Mouse (Mus musculus): ENCODE results near the gene March9. TPM values are rescaled to one million over a fixed set of nuclear protein-coding genes. Genes with fewer than 3 reads are reported as not detected.

The March9 gene
- polyA plus RNA-seq, 1 experiment from 2014 or later = 2.2 TPM

DNA sequence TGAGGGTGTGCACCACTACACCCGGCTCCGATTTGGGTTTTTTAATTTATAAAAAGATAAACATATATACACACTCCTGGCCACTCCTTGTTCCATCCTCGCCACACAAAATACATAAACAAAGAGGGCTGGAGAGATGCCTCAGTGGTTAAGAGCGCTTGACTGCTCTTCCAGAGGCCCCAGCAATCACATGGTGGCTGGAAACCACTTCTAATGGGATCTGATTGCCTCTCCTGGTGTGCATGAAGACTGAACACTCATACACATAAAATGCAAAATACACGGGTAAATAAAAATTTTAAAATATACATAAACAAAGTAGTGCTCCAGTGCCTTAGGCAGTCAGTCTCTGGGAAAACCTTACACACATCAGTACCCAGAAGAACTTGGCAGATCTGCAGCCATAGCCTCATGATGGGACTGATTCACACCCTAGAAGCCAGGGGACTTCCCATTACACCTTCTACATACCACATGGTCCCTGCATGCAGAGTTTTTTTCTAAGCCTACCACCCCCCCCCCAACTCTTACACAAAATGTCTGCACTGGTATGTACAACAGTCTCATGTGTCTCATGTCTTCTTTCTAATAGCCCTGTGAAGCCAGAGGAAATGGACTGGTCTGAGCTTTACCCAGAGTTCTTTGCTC lies 17.4 kb downstream of the March9 start:
- Histone ChIP-seq H3K4me1 (peaks cover 9% of the 10 kb centered on the region; the same call in 1 of the 2 replicates), H3K4me2 (replicated peaks) (peak overlapping the region; percentile 97), H3K27ac (no peak overlapping the region), H3K4me3 (peak overlapping the region; percentile 83), H3K27me3 (peaks cover 16% of the 10 kb centered on the region), H3K36me3 (peaks cover 10% of the 10 kb centered on the region), H3K9me3 (no peaks in the 10 kb centered on the region), H3K9ac (peak overlapping the region; percentile 68)
- 16% methylated on average over 5 of the region's 5 CpGs for WGBS
- no peak for ATAC-seq (ENCODE audit: insufficient number of reproducible peaks, insufficient read depth, low FRiP score, low TSS enrichment)

DNA sequence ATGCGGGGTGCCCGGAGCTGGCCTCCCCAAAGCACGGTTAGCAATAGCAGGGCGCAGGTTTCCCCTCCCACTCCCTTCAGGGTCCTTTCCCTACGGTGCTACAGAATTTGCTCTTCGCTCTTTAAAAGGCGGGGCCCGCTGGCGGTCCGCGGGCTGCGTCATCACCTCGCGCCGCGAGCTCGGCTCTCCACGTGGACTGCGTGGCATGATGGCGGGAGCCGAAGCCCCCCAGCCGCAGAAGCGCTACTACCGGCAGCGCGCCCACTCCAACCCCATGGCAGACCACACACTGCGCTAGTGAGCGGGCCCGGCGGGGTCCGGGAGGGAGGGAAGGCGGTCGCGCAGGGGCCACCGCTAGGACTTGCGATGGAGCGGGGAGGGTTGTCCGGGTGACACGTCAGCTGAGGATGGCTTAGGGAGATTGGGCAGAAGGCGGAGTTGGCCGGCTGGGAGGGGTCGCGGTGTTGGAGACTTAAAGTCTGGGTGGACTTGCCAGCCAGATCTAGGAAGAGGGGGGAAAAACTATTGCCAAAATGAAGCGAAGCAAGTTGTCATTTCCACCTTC lies 18.1 kb downstream of the March9 start:
- under 1% methylated on average over 44 of the region's 44 CpGs for WGBS
- Histone ChIP-seq H3K4me3 (peak overlapping the region; percentile 83), H3K36me3 (peaks cover 10% of the 10 kb centered on the region), H3K9ac (peak overlapping the region; percentile 68), H3K9me3 (no peaks in the 10 kb centered on the region), H3K4me2 (replicated peaks) (peak overlapping the region; percentile 97), H3K27me3 (peaks cover 10% of the 10 kb centered on the region; the same call in 1 of the 2 replicates), H3K27ac (peak overlapping the region; percentile 80; the same call in 1 of the 2 replicates), H3K4me1 (peaks cover 9% of the 10 kb centered on the region; the same call in 1 of the 2 replicates)
- peak; percentile 79 for ATAC-seq (ENCODE audit: insufficient number of reproducible peaks, insufficient read depth, low FRiP score, low TSS enrichment)

DNA sequence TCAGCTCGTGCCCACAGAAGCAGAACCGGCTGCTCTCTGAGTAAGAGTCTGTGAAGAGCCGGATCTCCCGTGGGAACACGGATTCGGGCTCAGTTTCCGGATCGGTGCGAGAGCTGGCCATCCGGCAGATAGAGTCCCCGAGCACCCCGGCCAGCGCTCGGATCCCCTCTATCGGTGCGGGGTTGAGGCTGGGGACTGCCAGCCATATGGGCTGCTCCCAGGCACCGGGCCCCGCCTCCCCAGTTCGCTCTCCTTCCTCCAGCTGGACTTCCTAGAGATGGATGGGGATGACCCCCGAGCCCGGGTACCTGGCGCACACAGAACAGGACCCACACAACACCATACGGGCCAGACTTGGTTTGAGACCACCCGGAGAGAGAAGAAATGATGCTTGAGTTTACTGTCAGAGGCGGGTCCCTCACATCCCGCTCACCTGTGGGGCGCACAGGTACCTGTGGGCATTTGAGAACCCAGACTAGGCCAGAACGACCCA lies 18.7 kb downstream of the March9 start, which contains the start of the genes Mettl1 and Eef1akmt3:
Mettl1 (plus strand) TSS at position 141 of the 493 bp plus-strand sequence.
Eef1akmt3 (minus strand) TSS at position 240 of the 493 bp plus-strand sequence.
- under 1% methylated on average over 28 of the region's 28 CpGs for WGBS
- peaks cover 10% of the 10 kb centered on the region; the same call in 1 of the 2 replicates for H3K27me3 ChIP-seq
- no peaks in the 10 kb centered on the region for H3K9me3 ChIP-seq
- peak within 1 kb of the TSS; percentile 68 for H3K9ac ChIP-seq
- ATAC-seq (ENCODE audit: insufficient number of reproducible peaks, insufficient read depth, low FRiP score, low TSS enrichment) = peak; percentile 61
- H3K27ac ChIP-seq = peak within 1 kb of the TSS; percentile 80; the same call in 1 of the 2 replicates
- H3K4me1 ChIP-seq = peaks cover 9% of the 10 kb centered on the region; the same call in 1 of the 2 replicates
- H3K4me2 ChIP-seq (replicated peaks) = peak within 1 kb of the TSS; percentile 97
- peaks cover 10% of the 10 kb centered on the region for H3K36me3 ChIP-seq
- peak within 1 kb of the TSS; percentile 83 for H3K4me3 ChIP-seq

DNA sequence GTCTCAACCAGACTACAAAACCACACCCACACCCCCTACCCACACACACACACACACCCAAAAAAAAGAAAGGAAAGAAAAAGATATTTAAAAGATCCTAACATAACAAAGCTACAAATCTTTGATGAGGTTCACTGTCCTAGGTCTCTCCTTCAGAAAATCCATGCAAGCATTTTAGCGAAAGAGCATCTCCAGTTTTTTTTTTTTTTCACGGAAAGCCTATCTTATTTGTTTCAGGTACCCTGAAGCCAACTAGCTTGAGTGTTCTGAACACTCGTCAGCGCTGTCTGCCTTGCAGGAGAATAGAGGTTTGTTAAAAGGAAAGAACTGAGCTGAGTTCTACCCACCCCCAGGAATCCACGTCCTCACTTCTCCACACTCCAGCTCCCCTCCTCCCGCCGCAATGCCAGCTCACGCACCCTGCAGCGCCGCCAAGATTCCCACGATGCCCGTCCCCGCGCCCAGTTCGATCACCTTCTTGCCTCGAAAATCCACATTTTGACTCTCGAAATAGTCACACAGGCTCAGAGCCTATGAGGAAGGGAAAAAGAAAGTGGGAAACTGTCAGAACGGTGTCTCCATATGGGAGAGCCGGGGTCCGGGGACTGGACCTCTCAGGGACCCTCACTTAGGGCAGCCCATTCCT lies 19.3 kb downstream of the March9 start:
- H3K4me2 ChIP-seq (replicated peaks) = peak overlapping the region; percentile 97
- peaks cover 10% of the 10 kb centered on the region for H3K36me3 ChIP-seq
- H3K4me1 ChIP-seq = peaks cover 9% of the 10 kb centered on the region; the same call in 1 of the 2 replicates
- H3K9ac ChIP-seq = peak overlapping the region; percentile 68
- ATAC-seq (ENCODE audit: insufficient number of reproducible peaks, insufficient read depth, low FRiP score, low TSS enrichment) = no peak
- H3K27ac ChIP-seq = 0 out of 2 replicates have a peak overlapping the region, but pooled peaks have one; percentile 66
- H3K27me3 ChIP-seq = peaks cover 10% of the 10 kb centered on the region; the same call in 1 of the 2 replicates
- H3K9me3 ChIP-seq = no peaks in the 10 kb centered on the region
- 2% methylated on average over 20 of the region's 20 CpGs for WGBS
- H3K4me3 ChIP-seq = peak overlapping the region; percentile 83

GRCm38 (mm10) chr10:127037641-127038040 lies 22.3 kb downstream of the March9 start:
- peaks cover 10% of the 10 kb centered on the region; the same call in 1 of the 2 replicates for H3K27me3 ChIP-seq
- 80% methylated on average over 12 of the region's 12 CpGs for WGBS
- no peak overlapping the region for H3K4me2 ChIP-seq (replicated peaks)
- peaks cover 4% of the 10 kb centered on the region; the same call in 1 of the 2 replicates for H3K4me1 ChIP-seq
- no peak for ATAC-seq (ENCODE audit: insufficient number of reproducible peaks, insufficient read depth, low FRiP score, low TSS enrichment)
- H3K9ac ChIP-seq = no peak overlapping the region
- H3K36me3 ChIP-seq = no peaks in the 10 kb centered on the region
- H3K9me3 ChIP-seq = no peaks in the 10 kb centered on the region
- H3K27ac ChIP-seq = no peak overlapping the region
- H3K4me3 ChIP-seq = no peak overlapping the region

DNA sequence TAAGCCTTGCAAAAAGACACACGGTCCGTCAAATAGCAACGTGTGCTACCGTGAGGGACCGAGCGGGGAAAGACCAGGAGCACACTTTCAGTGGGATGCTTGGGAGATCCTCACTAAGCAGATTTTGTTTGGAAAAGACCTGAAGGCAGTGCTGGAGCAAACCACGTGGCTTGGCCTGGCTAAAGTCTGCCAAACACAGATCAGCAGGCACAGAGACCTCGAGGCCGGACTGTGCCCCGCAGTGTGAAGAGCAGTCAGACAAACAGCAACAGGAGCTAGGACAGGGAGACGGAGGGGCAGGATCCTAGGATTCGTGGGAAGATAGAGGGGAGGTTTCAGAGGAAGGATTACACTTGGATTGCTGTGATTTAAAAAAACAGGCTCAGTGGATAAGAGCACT lies 23.7 kb downstream of the March9 start:
- no peaks in the 10 kb centered on the region for H3K36me3 ChIP-seq
- WGBS = 80% methylated on average over 12 of the region's 12 CpGs
- ATAC-seq (ENCODE audit: insufficient number of reproducible peaks, insufficient read depth, low FRiP score, low TSS enrichment) = no peak
- no peak overlapping the region for H3K4me2 ChIP-seq (replicated peaks)
- H3K9me3 ChIP-seq = no peaks in the 10 kb centered on the region
- no peak overlapping the region for H3K9ac ChIP-seq
- H3K27me3 ChIP-seq = peaks cover 10% of the 10 kb centered on the region; the same call in 1 of the 2 replicates
- H3K4me3 ChIP-seq = no peak overlapping the region
- H3K27ac ChIP-seq = no peak overlapping the region
- no peaks in the 10 kb centered on the region for H3K4me1 ChIP-seq

DNA sequence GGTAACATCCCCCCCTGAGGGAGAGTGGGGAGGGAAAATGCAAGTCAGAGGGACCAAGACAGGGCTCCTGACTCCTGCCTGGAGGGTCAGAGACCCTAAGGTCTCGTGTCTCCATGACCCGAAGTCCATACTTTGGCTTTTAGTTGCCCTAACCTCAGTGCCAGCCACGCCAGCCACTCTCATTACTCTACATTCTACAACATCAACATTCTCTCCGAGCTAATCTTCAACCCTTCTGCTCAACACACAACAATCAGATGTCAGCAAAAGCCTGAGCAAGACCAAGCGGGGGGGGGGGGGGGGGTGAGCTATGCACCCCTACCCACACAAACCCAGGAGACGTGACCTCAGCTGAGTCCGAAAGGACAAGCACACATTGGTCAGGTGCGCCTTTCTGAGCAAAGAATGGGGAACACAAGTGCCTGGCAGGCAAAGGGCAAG lies 26.7 kb downstream of the March9 start:
- 80% methylated on average over 8 of the region's 8 CpGs for WGBS
- H3K4me3 ChIP-seq = no peak overlapping the region
- no peak overlapping the region for H3K9ac ChIP-seq
- H3K27ac ChIP-seq = no peak overlapping the region
- H3K9me3 ChIP-seq = no peaks in the 10 kb centered on the region
- 0 out of 2 replicates have a peak, but pooled peaks cover 10% of the 10 kb centered on the region for H3K4me1 ChIP-seq
- ATAC-seq (ENCODE audit: insufficient number of reproducible peaks, insufficient read depth, low FRiP score, low TSS enrichment) = no peak
- peaks cover 10% of the 10 kb centered on the region for H3K36me3 ChIP-seq
- H3K27me3 ChIP-seq = no peaks in the 10 kb centered on the region
- H3K4me2 ChIP-seq (replicated peaks) = no peak overlapping the region

- ATAC-seq (ENCODE audit: insufficient number of reproducible peaks, insufficient read depth, low FRiP score, low TSS enrichment) = peak; percentile 80
- H3K9ac ChIP-seq = peak within 1 kb of the TSS; percentile 89
- H3K4me1 ChIP-seq = 0 out of 2 replicates have a peak, but pooled peaks cover 10% of the 10 kb centered on the region
- H3K9me3 ChIP-seq = no peaks in the 10 kb centered on the region
- peak within 1 kb of the TSS; percentile 81 for H3K4me2 ChIP-seq (replicated peaks)
- no peaks in the 10 kb centered on the region for H3K27me3 ChIP-seq
- H3K27ac ChIP-seq = peak within 1 kb of the TSS; percentile 76
- H3K4me3 ChIP-seq = peak within 1 kb of the TSS; percentile 82
- peaks cover 37% of the 10 kb centered on the region for H3K36me3 ChIP-seq
- WGBS = 6% methylated on average over 56 of the region's 56 CpGs
Observed at GRCm38 (mm10) chr10:127030336-127031296, 29.4 kb downstream of the March9 start, which contains the start of gene Tsfm. Gene Tsfm, minus strand, starts transcription at chr10:127030840.

DNA sequence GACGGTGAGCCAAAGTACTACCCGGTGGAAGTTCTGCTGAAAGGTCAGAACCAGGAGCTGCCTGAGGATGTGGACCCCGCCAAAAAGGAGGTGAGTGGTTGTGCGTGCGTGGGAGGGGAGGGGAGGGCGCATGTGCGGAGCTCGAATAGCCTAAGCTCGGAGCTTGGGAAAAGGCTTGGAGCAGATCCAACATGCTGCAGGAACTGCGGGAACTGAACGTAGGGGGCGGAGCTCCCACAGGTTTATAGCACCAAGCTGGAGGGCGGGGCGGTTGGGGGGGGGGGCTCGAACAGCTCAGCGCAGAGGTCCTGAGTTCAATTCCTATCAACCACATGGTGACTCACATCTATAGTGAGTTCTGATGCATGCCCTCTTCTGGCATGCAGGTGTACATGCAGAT lies 41.6 kb downstream of the March9 start:
- H3K27ac ChIP-seq = no peak overlapping the region
- no peaks in the 10 kb centered on the region for H3K27me3 ChIP-seq
- no peaks in the 10 kb centered on the region for H3K9me3 ChIP-seq
- ATAC-seq (ENCODE audit: insufficient number of reproducible peaks, insufficient read depth, low FRiP score, low TSS enrichment) = no peak
- no peaks in the 10 kb centered on the region; the same call in 1 of the 2 replicates for H3K4me1 ChIP-seq
- no peak overlapping the region for H3K4me2 ChIP-seq (replicated peaks)
- H3K36me3 ChIP-seq = peaks cover 14% of the 10 kb centered on the region
- WGBS = 79% methylated on average over 16 of the region's 16 CpGs
- H3K9ac ChIP-seq = no peak overlapping the region
- H3K4me3 ChIP-seq = no peak overlapping the region

- Histone ChIP-seq H3K4me3 (no peak overlapping the region), H3K27ac (no peak overlapping the region), H3K27me3 (no peaks in the 10 kb centered on the region), H3K9ac (no peak overlapping the region), H3K9me3 (no peaks in the 10 kb centered on the region), H3K4me2 (replicated peaks) (no peak overlapping the region), H3K4me1 (no peaks in the 10 kb centered on the region; the same call in 1 of the 2 replicates), H3K36me3 (peaks cover 4% of the 10 kb centered on the region; the same call in 1 of the 2 replicates)
- WGBS = 7% methylated on average over 2 of the region's 2 CpGs
- no peak; the same call in 1 of the 2 replicates for ATAC-seq (ENCODE audit: insufficient number of reproducible peaks, insufficient read depth, low FRiP score, low TSS enrichment)
Observed at GRCm38 (mm10) chr10:127017071-127017470, 42.9 kb downstream of the March9 start.

Measured in embryonic facial prominence, embryonic 12.5 days (tissue).